Mouse (Mus musculus) CD4-positive, CD25-positive, alpha-beta regulatory T cell (primary cell): Measurements from ENCODE around the gene Zkscan6. TPM values are rescaled to one million over a fixed set of nuclear protein-coding genes. Genes with fewer than 3 reads are reported as not detected.

Experiments used
- polyA plus RNA-seq: library from polyadenylated mRNA; unstranded; fragments of 100-300 nt; shearing (Covaris generic); gene quantifications from one replicate; pipeline ENCODE4 v1.2.1, GENCODE M21; 2017

Zkscan6 gene
- 32.6 TPM for polyA plus RNA-seq

GRCm38 (mm10) chr11:65806909-65807504 lies at the start of gene Zkscan6:
TSS of gene Zkscan6 (plus strand) at chr11:65807175.

GRCm38 (mm10) chr11:65788154-65788553 lies 18.8 kb upstream of the Zkscan6 start, which contains the start of gene Map2k4:
TSS of gene Map2k4 (minus strand) at chr11:65788297.

Other genes with a start within 250 kb of the Zkscan6 start
- gene Map2k4, start 18.9 kb upstream of the Zkscan6 start, polyA plus RNA-seq, result 45.8 TPM